In the genomic region with DNA sequence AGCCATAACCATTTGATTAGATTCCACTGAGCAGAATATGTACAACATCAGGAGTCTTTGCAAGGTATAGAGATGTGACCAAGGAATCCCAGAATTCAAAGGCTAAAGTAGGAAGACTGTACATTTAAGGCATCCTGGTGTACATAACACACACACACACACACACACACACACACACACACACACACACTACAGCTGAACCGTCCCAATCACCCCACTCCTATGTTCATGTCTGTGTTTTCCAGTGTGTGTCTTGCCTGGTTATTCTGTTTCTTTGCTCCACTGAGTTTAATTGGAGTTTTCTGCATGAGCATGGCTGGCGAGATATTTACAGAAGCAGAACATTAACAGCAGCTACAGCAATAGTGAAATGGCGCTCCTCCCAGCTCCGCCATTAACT, we compare ENCODE assay signal across 30 mouse cellular contexts.
DNase-seq lines count a peak whose midpoint lies in the region; ATAC-seq lines count a peak whose summit lies in the region.
"Had no signal": no experiment of that assay in that cellular context is flagged by ENCODE, and none has a peak within 500 bp of the region (broad histone marks: within the 10 kb centered on the region; RNA-seq: fewer than 3 reads in every experiment).

No protein-coding gene starts in this region.

- H3K4me1 ChIP-seq in hindbrain, embryonic 13.5 days (replicated peaks), result no peaks in the 10 kb centered on the region
- no peaks in the 10 kb centered on the region for H3K4me1 ChIP-seq in hindbrain, embryonic 10.5 days (replicated peaks)
- no peaks in the 10 kb centered on the region for H3K4me1 ChIP-seq in kidney, embryonic 16.5 days (ENCODE audit: insufficient read depth, low read length)
- no peaks in the 10 kb centered on the region for H3K4me1 ChIP-seq in neural tube, embryonic 13.5 days (replicated peaks)
- H3K4me1 ChIP-seq: embryonic facial prominence, embryonic 13.5 days; embryonic facial prominence, embryonic 15.5 days had no signal

- no peak for ATAC-seq in hindbrain, embryonic 13.5 days (ENCODE audit: low FRiP score)
- peak; percentile 67; the same call in 1 of the 2 replicates for ATAC-seq in kidney, embryonic 16.5 days (ENCODE audit: low FRiP score, low TSS enrichment)
- peak; percentile 40; the same call in 1 of the 2 replicates for ATAC-seq in neural tube, embryonic 13.5 days (ENCODE audit: low read depth)
- ATAC-seq: activated CD4-positive, CD25-positive, alpha-beta regulatory T cell, adult 4 months; CD4-positive, CD25-positive, alpha-beta regulatory T cell, adult 4 months; forebrain, embryonic 14.5 days; Patski had no signal

- WGBS in hindbrain, embryonic 13.5 days, result 72% methylated on average over 4 of the region's 4 CpGs
- WGBS in hindbrain, embryonic 10.5 days, result 90% methylated on average over 4 of the region's 4 CpGs
- 64% methylated on average over 4 of the region's 4 CpGs for WGBS in kidney, embryonic 16.5 days
- WGBS in neural tube, embryonic 13.5 days, result 55% methylated on average over 4 of the region's 4 CpGs

- H3K36me3 ChIP-seq in hindbrain, embryonic 13.5 days, result no peaks in the 10 kb centered on the region
- H3K36me3 ChIP-seq in hindbrain, embryonic 10.5 days, result no peaks in the 10 kb centered on the region
- no peaks in the 10 kb centered on the region for H3K36me3 ChIP-seq in kidney, embryonic 16.5 days (ENCODE audit: insufficient read depth, low read length)
- no peaks in the 10 kb centered on the region for H3K36me3 ChIP-seq in neural tube, embryonic 13.5 days
- H3K36me3 ChIP-seq: embryonic facial prominence, embryonic 13.5 days; embryonic facial prominence, embryonic 15.5 days; forebrain, embryonic 10.5 days; forebrain, embryonic 12.5 days; G1E had no signal

- no peak overlapping the region for H3K4me3 ChIP-seq in hindbrain, embryonic 13.5 days
- H3K4me3 ChIP-seq in hindbrain, embryonic 10.5 days, result no peak overlapping the region
- H3K4me3 ChIP-seq in kidney, embryonic 16.5 days (ENCODE audit: low read length), result no peak overlapping the region
- H3K4me3 ChIP-seq in neural tube, embryonic 13.5 days, result no peak overlapping the region
- H3K4me3 ChIP-seq: embryonic facial prominence, embryonic 13.5 days; embryonic facial prominence, embryonic 15.5 days; erythroblast, embryonic 14.5 days; forebrain, embryonic 10.5 days; forebrain, embryonic 12.5 days had no signal

- 0 out of 2 replicates have a peak, but pooled peaks cover 2% of the 10 kb centered on the region for H3K27me3 ChIP-seq in hindbrain, embryonic 13.5 days
- no peaks in the 10 kb centered on the region for H3K27me3 ChIP-seq in hindbrain, embryonic 10.5 days (ENCODE audit: insufficient read depth, poor library complexity, severe bottlenecking)
- H3K27me3 ChIP-seq in kidney, embryonic 16.5 days (ENCODE audit: insufficient read depth, low read length), result no peaks in the 10 kb centered on the region
- H3K27me3 ChIP-seq in neural tube, embryonic 13.5 days, result no peaks in the 10 kb centered on the region
- H3K27me3 ChIP-seq: CH12.LX; embryonic facial prominence, embryonic 13.5 days; embryonic facial prominence, embryonic 15.5 days; forebrain, embryonic 12.5 days; Patski had no signal

- no peaks in the 10 kb centered on the region for H3K9me3 ChIP-seq in hindbrain, embryonic 13.5 days
- H3K9me3 ChIP-seq in hindbrain, embryonic 10.5 days, result no peaks in the 10 kb centered on the region
- H3K9me3 ChIP-seq in kidney, embryonic 16.5 days (ENCODE audit: low read length), result no peaks in the 10 kb centered on the region
- no peaks in the 10 kb centered on the region for H3K9me3 ChIP-seq in neural tube, embryonic 13.5 days
- H3K9me3 ChIP-seq: embryonic facial prominence, embryonic 13.5 days; embryonic facial prominence, embryonic 15.5 days; forebrain, embryonic 10.5 days had no signal

- peak overlapping the region; percentile 13; the same call in 1 of the 2 replicates for H3K27ac ChIP-seq in hindbrain, embryonic 13.5 days
- H3K27ac ChIP-seq in hindbrain, embryonic 10.5 days, result no peak overlapping the region
- no peak overlapping the region for H3K27ac ChIP-seq in kidney, embryonic 16.5 days (ENCODE audit: low read length)
- peak overlapping the region; percentile 43 for H3K27ac ChIP-seq in neural tube, embryonic 13.5 days (replicated peaks)
- H3K27ac ChIP-seq: embryonic facial prominence, embryonic 13.5 days; embryonic facial prominence, embryonic 15.5 days; forebrain, embryonic 10.5 days; forebrain, embryonic 12.5 days had no signal

- H3K9ac ChIP-seq in hindbrain, embryonic 13.5 days, result no peak overlapping the region
- no peak overlapping the region for H3K9ac ChIP-seq in kidney, embryonic 16.5 days (replicated peaks; ENCODE audit: low read length)
- H3K9ac ChIP-seq in neural tube, embryonic 13.5 days, result no peak overlapping the region
- H3K9ac ChIP-seq: embryonic facial prominence, embryonic 13.5 days; embryonic facial prominence, embryonic 15.5 days; forebrain, embryonic 12.5 days had no signal

- no peak for DNase-seq in hindbrain, embryonic 10.5 days (ENCODE audit: low spot score)
- no peak for DNase-seq in kidney, adult 9 months
- peak; percentile 12 to 32 for DNase-seq in kidney, postnatal 4 days
- no peak for DNase-seq in kidney, postnatal 25 days
- DNase-seq in neural tube, embryonic 10.5 days (ENCODE audit: extremely low spot score, low spot score), result no peak
- DNase-seq: adrenal gland, adult 8-10 months; adrenal gland, postnatal 14 days; adrenal gland, postnatal 36 days; B cell, adult 2 months; cerebellum, adult 11 months; cerebellum, adult 18-20 months; cerebellum, adult 8-10 months; cerebellum, adult 9-11 months; cerebellum, postnatal 14 days; cerebellum, postnatal 36 days; embryo, embryonic 11 days had no signal

- no peak overlapping the region for H3K4me2 ChIP-seq in hindbrain, embryonic 13.5 days
- no peak overlapping the region for H3K4me2 ChIP-seq in kidney, embryonic 16.5 days (replicated peaks; ENCODE audit: low read depth, low read length)
- H3K4me2 ChIP-seq in neural tube, embryonic 13.5 days, result no peak overlapping the region
- H3K4me2 ChIP-seq: embryonic facial prominence, embryonic 13.5 days; embryonic facial prominence, embryonic 15.5 days; forebrain, embryonic 12.5 days had no signal

Comparison
In these comparisons a context has a peak if more than half of its experiments do, and no peak if none do; other contexts are left out.
1. H3K27ac ChIP-seq: peak in hindbrain, embryonic 13.5 days (single experiment) and neural tube, embryonic 13.5 days (single experiment); none in hindbrain, embryonic 10.5 days (single experiment) and kidney, embryonic 16.5 days (single experiment).
2. DNase-seq: peak in kidney, postnatal 4 days (2 of 2); none in hindbrain, embryonic 10.5 days (single experiment), kidney, adult 9 months (single experiment), kidney, postnatal 25 days (0 of 2) and neural tube, embryonic 10.5 days (single experiment).